Mouse (Mus musculus) fibroblast of lung, adult 2 months (primary cell): ENCODE data around the gene Itm2b.

Source experiments
- DNase-seq: peaks from one replicate; pipeline ENCODE4 v3.0.0-alpha.2; 2011; ENCODE audit warnings: low read depth

Gene Itm2b

GRCm38 (mm10) chr14:73368966-73369365 lies 16.1 kb downstream of the Itm2b start:
- no peak for DNase-seq

DNA sequence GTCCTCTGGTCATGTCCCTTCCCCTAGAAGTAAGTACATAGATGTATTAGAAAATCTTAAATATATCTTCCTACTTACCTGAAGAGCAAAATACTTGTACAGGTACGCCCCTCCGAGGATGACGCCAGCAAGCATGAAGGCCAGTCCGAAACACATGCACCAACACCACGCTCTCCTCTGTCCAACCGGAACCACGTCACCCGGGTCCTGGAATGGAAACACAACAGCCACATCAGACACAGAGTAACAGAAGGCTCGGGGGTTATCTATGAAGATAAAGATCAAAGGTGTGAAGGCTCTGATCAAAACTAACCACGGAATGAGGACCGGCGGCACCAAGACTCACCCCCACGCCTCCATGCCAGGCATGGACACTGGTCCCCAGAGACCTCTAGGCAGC lies 16.9 kb downstream of the Itm2b start:
- no peak for DNase-seq

- DNase-seq, result no peak
These were observed 18.8 kb downstream of the Itm2b start for GRCm38 (mm10) chr14:73366278-73366677.

DNA sequence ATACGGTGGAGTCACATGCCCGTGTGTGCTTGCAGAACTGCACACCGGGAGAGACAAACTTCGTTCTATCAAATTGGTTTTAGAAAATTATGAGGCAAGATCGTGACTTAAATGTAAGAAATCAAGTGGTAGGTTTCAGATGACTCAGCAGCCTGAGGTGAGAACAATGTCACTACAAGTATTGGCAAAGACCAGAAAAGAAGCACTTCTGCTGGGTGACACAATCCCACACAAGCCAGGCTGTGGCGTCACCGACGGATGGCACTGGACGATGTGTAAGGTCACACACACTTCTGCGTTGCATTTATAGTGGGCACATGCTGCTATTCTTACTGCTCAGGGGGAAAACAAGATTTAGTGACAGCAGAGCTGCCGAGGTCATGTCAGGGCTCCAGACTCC lies 21.3 kb downstream of the Itm2b start:
- DNase-seq, result no peak

GRCm38 (mm10) chr14:73354700-73355099 lies 30.4 kb downstream of the Itm2b start:
- DNase-seq, result no peak

- DNase-seq, result no peak
These were observed 34.0 kb downstream of the Itm2b start for GRCm38 (mm10) chr14:73351118-73351517.

- no peak for DNase-seq
These were observed 35.1 kb downstream of the Itm2b start for GRCm38 (mm10) chr14:73350029-73350428.

DNA sequence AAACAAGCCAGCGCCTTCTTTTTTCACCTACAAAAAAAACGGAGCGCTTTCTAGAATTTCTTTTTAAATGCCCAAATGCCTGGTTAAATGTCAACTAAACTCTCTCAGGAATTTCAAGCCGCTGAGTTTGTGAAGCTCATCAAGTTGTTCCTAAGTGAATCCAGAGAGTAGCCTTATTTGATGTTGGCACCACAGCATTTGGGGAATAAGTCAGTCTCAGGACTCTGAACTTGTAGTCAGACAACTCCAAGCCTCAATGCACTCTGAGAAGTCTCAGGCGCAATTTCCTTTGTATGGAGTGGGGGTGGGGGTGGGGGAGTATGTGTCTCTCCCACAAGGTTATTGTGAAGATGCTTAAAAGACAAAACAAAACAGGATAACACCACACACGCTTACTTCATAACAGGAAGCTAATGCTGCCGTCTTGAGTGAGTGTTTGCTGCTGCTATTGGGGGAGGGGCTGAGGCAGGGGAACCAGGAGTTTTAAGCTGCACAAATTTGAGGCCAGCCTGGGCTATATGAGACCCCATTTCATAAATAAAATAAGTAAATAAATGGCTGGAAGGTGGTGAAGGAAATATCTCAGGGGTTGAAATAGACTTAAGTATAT lies 35.9 kb downstream of the Itm2b start:
- DNase-seq, result no peak

- DNase-seq, result no peak
These were observed 37.8 kb downstream of the Itm2b start for GRCm38 (mm10) chr14:73347302-73347701.

GRCm38 (mm10) chr14:73345614-73346013 lies 39.5 kb downstream of the Itm2b start:
- no peak for DNase-seq

DNA sequence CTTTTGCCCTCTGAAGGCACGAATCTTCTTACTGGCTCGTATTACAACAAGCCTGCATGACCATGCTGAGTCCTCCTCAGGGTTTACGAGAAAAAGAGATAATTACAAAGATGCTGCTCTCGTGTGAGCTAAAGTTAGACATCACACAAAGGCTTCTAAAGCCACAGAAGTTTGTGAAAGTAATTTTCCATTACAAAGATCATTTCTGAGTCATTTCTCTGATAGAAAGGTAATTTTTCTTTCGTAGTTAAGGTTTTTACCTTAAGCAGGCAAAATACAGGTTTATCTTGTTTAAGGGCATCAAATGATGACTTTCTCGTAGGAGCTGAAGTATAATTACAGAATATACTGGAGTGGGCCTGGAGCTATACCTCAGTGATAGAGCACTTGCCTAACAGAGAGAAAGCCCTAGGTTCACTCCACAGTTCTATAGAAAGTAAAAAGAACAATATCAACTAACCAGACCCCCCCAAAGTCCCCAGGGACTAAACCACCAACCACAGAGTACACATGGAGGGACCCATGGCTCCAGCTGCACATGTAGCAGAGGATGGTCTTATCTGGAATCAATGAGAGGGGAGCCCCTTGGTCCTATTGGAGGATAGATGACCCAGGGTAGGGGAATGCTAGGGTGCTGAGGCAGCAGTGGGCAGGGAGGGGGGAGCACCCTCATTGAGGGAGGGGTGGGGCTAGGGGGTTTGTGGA lies 44.9 kb downstream of the Itm2b start:
- no peak for DNase-seq

DNA sequence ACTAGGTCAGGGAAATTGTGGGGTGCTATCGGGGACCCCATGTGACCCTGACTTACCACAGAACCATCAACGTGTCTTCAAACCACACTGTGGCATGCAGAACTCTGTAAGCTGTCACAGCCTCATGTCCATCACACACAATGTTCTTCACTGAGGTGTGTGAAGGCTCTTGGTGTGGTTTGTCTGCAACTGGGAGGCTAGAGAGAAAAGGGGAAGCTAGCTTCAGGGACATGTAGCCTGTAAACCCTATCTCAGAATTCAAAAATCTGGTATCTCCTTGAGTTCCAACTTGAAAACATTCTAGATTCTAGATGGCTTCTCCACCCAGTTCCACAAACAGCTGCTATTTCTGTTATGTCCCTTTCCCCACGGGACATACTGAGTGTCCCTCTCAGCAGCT lies 45.5 kb downstream of the Itm2b start:
- DNase-seq, result no peak

DNA sequence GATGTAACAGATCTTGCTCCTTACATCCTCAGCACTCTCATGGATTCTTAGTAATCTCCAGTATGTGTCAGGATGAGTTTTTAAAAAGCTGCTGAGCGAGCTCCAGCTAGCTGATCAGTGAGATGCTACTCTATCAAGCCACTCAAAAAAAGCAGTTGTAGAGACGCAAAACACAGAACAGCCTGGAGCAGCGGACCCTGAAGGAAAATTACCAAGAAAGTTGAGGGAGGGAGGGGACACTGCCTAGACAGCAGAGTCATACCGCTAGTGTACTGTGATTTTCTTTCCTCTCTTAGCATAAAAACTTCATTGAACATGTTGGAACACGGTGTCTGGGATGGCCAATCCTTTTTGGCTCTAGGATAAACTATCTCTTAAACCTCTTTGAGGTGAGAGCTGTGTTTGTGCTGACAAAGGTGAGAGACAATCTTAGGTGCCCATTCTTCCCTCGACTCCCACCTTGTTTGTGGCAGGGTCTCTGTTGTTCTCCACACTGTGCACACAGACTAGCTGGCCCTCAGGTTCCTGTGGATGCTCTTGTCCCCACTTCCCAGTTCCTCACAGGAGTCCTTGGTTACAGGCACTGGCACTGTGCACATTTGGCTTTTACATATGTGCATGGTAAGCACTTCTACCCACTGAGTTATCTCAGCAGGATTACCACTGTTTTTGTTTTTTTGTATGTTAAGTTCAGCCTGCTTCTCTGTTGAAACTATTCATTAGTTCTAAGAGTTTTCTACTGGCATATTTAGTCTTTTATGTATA lies 48.6 kb downstream of the Itm2b start:
- DNase-seq, result no peak

DNA sequence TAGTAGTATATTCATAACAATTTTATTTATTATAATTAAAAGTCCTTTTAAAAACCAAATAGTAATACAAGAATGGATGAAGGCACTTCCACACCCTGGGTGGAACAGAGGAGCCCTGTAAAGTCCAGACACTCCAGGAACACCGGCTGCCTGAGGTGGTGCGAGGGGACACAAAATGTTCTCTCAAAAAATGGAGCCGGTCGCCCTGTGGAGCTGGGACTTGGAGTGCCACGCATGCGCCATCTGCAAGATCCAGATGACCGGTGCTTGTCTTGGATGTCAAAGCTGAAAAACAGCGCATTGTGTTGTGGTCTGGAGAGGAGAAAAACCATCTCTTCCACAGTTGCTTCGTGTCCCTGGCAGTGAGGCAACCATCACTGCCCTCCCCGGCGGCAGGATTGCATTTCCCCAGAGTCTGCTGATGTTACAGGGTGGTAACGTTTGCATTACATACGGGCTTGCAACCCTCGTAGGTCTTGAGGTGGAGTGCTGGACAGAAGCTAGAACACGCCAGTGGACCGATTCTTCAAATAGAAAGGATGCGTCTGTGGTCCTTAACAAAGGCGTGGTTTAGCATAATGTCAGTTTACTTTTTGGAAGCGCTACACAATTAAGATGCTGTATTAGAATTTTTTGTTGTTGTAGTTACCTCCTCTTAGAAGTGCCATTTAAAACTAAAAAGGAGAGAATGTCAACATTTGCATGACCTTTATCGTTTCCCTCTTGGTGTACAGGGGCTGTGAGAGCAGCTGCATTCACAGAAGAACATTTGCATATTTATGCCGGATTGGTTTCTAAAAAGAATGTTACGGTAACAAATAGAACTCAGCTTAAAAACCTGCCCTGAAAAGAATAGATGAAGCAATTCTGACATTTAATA lies 49.9 kb downstream of the Itm2b start:
- no peak for DNase-seq

GRCm38 (mm10) chr14:73333880-73334279 lies 51.2 kb downstream of the Itm2b start:
- DNase-seq, result no peak

GRCm38 (mm10) chr14:73331386-73331785 lies 53.7 kb downstream of the Itm2b start:
- DNase-seq, result no peak

DNA sequence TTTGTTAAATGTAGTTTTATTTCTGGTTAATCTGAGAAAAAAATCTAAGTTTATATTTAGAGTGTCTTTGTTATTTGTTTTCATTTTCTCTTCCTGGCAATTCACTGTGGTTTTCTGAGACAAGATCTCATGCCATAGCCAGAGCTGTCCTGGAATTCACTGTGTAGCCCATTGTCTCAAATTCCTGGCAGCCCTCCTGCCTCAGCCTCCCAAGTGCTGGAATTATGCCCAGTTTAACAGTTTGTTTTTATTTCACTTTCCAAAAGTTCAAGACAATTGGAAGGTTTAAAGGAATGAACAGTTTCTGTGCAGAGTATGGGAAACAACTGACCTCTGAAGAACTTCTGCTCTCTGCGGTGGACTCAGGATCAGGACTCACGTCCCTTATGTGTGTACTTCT lies 55.2 kb downstream of the Itm2b start:
- DNase-seq, result peak; percentile 92

DNA sequence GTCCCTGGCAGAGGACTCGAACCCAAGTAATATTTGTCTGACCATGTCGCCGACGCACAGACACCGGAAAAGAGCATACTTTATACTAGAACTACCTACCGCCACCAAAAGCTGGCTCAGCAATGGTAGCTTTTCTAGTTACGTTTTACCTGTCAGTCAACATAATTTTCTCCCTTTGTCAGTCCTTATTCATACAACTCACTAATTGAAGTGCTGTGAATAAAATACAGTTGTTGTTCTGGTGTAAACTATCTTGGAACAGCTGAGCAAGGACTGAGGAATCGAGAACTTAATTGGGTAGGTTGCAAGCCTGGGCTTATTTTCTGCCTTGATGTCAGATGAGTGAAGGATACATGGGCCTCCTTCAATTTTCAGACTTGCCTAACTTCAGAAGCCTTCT lies 58.6 kb downstream of the Itm2b start:
- DNase-seq, result no peak

DNA sequence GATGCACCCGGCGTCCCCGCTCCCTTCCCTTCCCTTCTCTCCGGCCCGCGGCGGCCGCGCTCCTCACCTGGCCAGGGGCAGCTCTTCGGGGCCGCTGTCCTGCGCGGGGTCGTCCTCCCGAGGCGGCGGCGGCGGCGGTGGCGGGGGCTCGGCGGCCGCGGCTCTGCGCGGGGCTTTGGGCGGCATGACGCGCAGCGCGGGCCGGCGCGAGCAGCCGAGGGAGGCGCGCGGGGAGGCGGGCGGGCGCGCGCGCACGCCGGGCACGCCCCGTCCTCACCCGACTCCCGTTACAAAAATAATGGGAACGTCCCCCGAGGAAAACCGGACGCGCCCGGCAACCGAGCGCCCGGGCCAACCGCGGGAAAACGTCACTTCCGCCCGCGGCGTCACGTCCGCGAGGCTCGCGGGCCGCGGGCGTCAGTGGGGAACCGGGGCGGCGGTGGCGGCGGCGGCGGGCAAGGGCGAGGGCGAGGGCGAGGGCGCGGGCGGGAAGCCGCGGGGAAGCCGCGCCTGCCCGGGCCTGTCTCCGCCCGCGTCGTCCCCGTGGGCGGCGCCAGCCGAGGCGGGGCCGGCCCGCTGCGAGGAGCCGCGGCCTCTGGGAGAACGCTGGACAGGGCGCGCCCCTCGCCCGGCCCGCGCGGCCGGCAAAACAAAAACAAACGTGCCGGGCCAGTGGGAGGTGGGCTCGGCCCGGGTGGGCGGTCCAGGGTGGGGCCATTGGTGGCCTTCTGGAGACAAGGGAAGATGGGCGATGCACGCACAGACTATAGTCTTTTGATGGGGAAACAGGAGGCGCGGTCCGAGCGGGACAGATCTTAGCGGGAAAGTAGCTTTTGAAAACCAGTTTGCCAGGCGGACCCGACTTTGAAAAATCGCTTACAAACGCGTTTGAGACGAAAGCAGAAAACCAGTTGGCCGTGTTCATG lies 59.4 kb downstream of the Itm2b start, which contains the start of gene Rb1:
Rb1 (minus strand) TSS at position 367 of the 926 bp plus-strand sequence.
- no peak for DNase-seq

DNA sequence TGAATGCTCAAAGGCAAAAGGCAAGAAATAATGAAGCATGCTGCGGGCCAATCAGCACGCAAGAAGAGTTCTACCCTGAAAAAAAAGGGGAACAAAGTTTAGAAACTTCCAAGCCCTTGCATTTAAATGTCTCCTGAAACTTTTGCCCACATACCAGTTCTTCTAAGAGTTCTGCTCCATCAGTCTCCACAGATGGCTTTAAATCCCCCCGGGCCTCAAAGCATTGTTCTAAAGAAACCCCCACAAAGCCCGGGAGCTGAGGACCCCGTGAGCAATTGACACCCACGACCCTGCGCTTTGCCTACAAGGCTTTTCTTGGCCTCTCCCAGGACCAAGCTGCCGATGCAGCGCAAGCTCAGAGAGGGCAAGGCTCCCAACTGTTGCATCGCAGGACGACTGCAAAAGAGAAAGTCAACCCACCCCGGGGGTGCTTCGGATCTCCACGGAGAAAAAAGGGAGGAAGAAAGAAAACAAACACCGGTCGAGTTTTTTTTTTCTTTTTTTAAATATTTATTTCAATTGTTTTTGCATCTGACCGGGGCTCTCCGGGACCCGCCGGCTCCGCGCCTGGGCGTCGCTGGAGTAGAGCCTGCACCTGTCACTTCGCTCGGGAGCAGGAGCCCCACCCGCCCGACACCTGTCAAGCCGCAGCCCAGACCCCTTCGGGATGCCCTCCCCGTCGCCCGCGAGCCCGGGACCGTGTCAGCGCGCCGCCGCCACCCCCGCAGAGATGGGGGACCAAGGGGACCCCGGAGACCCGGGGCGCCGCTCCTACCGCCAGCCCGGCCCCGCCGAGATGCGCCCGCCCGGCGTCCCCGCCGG lies 60.2 kb downstream of the Itm2b start:
- DNase-seq, result no peak
